Mouse (Mus musculus) C2C12 (cell line): Measurements from ENCODE around the gene Hdac7.

Experiments
- CEBPB ChIP-seq: IDR thresholded peaks from one replicate; pipeline ENCODE4 v1.6.1; 2011; ENCODE audit warnings: low read depth, mild to moderate bottlenecking, control low read depth, moderate library complexity
- CTCF ChIP-seq: IDR thresholded peaks from one replicate; pipeline ENCODE4 v1.5.1; 2011; ENCODE audit not compliant: control insufficient read depth, insufficient read depth, insufficient read length
- FOSL1 ChIP-seq: IDR thresholded peaks from one replicate; pipeline ENCODE4 v1.8.0; 2011; ENCODE audit warnings: mild to moderate bottlenecking, low read length; ENCODE audit not compliant: poor library complexity, insufficient read depth, severe bottlenecking
- MAX ChIP-seq: IDR thresholded peaks from one replicate; pipeline ENCODE4 v1.6.1; 2011; ENCODE audit warnings: mild to moderate bottlenecking, control low read depth
- MYOD1 ChIP-seq: IDR thresholded peaks from one replicate; pipeline ENCODE4 v1.6.1; 2011; ENCODE audit warnings: low read depth; ENCODE audit not compliant: control insufficient read depth, insufficient read length
- MYOG ChIP-seq: IDR thresholded peaks from one replicate; pipeline ENCODE4 v1.6.1; 2011; ENCODE audit not compliant: control insufficient read depth, insufficient read length; ENCODE audit errors: extremely low read depth
- USF1 ChIP-seq: IDR thresholded peaks from one replicate; pipeline ENCODE4 v1.6.1; 2011; ENCODE audit warnings: low read depth, mild to moderate bottlenecking, control low read depth, moderate library complexity

DNA sequence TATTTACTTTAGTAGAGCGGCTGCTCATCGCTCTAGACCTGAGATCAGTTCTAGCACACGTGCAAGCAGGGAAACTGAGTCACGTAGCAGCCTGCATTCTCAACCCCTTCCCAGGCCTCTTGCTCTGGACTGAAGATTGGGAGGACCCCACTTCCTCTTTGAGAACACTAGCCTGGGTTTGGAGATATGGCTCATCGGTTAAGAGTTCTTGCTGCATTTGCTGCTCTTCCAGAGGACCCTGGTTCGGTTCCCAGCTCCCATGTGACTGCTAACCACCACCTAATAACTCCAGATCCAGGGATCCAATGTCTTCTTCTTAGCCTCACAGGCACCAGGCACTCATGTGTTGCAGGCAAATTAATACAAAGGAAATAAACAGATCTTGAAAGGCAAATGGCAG lies 2.9 kb downstream of the Hdac7 start:
- TF ChIP-seq MAX, result no peak
- no peak for TF ChIP-seq CTCF
- no peak for TF ChIP-seq FOSL1
- no peak for TF ChIP-seq MYOD1
- no peak for TF ChIP-seq USF1
- TF ChIP-seq CEBPB, result no peak
- TF ChIP-seq MYOG, result no peak
